Mouse (Mus musculus) stomach, embryonic 15.5 days (tissue): Measurements from ENCODE around the gene C5ar1. TPM values are rescaled to one million over a fixed set of nuclear protein-coding genes. Genes with fewer than 3 reads are reported as not detected.

Source experiments
- ATAC-seq: fragments of 200-750 bp; cut with Nextera tagmentation; 2 replicates; pipeline ENCODE4 v1.8.0; 2017; ENCODE audit warnings: low read depth, moderate number of reproducible peaks, moderate TSS enrichment; ENCODE audit not compliant: insufficient read depth, low FRiP score
- H3K27ac ChIP-seq: fragments of 300-500 bp; sonication (generic); 2 replicates; pipeline ENCODE4 v1.5.1; 2015; ENCODE audit warnings: mild to moderate bottlenecking, inconsistent platforms
- H3K27me3 ChIP-seq: fragments of 300-500 bp; sonication (generic); replicated peaks from 2 replicates; pipeline ENCODE4 v1.6.1; 2015; ENCODE audit warnings: inconsistent platforms
- H3K36me3 ChIP-seq: fragments of 300-500 bp; sonication (generic); 2 replicates; pipeline ENCODE4 v1.6.1; 2015; ENCODE audit warnings: inconsistent platforms
- H3K4me1 ChIP-seq: fragments of 300-500 bp; sonication (generic); 2 replicates; pipeline ENCODE4 v1.6.1; 2015; ENCODE audit warnings: inconsistent platforms
- H3K4me2 ChIP-seq: fragments of 300-500 bp; sonication (generic); 2 replicates; pipeline ENCODE4 v1.6.1; 2015; ENCODE audit warnings: mild to moderate bottlenecking, inconsistent platforms
- H3K4me3 ChIP-seq: fragments of 300-500 bp; sonication (generic); replicated peaks from 2 replicates; pipeline ENCODE4 v1.5.1; 2015; ENCODE audit warnings: inconsistent platforms
- H3K9ac ChIP-seq: fragments of 300-500 bp; sonication (generic); 2 replicates; pipeline ENCODE4 v1.6.1; 2015; ENCODE audit warnings: inconsistent platforms
- H3K9me3 ChIP-seq: fragments of 300-500 bp; sonication (generic); 2 replicates; pipeline ENCODE4 v1.6.1; 2016; ENCODE audit warnings: inconsistent platforms
- WGBS: fragments of 180-500 bp; shearing (Covaris S2); methylation state at CpG from one replicate; pipeline ENCODE4 v1.1.7; 2015; 5-methylcytosine and 5-hydroxymethylcytosine counted together
- polyA plus RNA-seq: library from polyadenylated mRNA; unstranded; fragments of >200 nt; fragmentation: Nextera tagmentation; extraction: Ambion mirVana; gene quantifications from 2 replicates; pipeline ENCODE4 v1.2.1, GENCODE M21; 2015

Gene C5ar1
- polyA plus RNA-seq, 1 experiment from 2014 or later = 4.1 TPM

DNA sequence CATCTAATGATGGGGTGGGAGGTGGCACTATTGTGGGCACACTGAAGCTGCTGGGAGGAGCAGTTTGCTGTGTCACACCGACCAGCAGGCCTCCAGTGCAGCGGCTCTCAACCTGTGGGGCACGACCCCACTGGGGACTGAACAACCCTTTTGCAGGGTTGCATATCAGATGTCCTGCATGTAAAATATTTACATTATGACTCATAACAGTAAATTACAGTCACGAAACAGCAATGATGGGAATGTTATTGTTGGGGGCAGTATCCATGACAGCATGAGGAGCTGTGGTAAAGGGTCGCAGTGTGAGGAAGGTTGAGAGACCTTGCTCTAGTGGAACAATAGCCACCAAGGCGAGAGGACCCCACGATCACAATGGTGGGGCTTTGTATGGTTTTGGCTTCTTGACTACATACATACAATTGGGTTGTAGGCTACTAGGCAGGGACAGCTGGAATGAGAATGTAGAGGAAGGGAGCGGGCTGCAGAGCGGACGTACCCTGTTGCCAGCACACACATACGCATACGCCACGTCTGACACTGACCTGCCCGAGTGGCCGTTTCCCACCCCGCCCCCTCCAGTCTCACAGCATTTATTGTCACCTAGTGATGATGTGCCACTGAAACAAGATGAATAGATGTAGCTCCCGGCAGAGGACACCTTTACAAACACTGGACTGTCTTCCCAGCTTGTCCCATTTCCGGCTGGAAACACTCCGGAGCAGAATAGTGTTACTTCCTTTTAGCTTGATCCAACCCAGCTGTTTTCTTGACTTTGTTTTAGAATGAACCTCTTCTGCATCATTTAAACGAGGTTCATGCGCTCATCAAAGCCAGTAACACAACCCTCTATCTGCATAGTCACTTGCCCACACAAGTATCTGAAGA is 50.3 kb downstream of the C5ar1 start:
- Histone ChIP-seq H3K9me3 (no peaks in the 10 kb centered on the region), H3K9ac (no peak overlapping the region), H3K4me1 (no peaks in the 10 kb centered on the region), H3K27me3 (no peaks in the 10 kb centered on the region), H3K36me3 (peaks cover 25% of the 10 kb centered on the region; the same call in 1 of the 2 replicates), H3K4me2 (no peak overlapping the region), H3K4me3 (no peak overlapping the region), H3K27ac (no peak overlapping the region; the same call in 1 of the 2 replicates)
- no peak for ATAC-seq
- 58% methylated on average over 21 of the region's 21 CpGs for WGBS

DNA sequence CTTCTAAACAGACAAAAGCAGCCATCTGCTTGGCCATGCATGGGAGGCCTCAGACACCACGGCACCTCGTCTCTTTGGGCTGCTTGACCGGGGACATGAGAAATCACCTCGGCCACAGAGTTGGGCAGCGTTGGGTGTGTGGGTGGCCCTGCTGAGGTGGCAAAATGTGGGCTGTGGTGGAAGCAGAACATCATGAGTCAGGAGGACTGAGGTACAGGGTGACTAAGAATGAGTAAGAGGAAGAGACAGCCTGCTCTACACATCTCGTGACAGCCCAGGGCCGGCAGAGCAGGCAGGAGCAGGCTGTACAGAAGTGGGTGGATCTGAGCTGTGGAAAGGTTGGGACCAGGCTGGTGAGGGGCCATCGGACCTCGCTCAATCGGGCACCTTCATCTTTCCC is 51.8 kb downstream of the C5ar1 start:
- no peaks in the 10 kb centered on the region for H3K27me3 ChIP-seq
- no peaks in the 10 kb centered on the region for H3K4me1 ChIP-seq
- no peak overlapping the region for H3K9ac ChIP-seq
- H3K4me2 ChIP-seq = no peak overlapping the region
- H3K27ac ChIP-seq = 0 out of 2 replicates have a peak overlapping the region, but pooled peaks have one; percentile 16
- H3K4me3 ChIP-seq = no peak overlapping the region
- H3K9me3 ChIP-seq = no peaks in the 10 kb centered on the region
- H3K36me3 ChIP-seq = peaks cover 21% of the 10 kb centered on the region; the same call in 1 of the 2 replicates
- WGBS = 83% methylated on average over 10 of the region's 10 CpGs
- no peak for ATAC-seq

DNA sequence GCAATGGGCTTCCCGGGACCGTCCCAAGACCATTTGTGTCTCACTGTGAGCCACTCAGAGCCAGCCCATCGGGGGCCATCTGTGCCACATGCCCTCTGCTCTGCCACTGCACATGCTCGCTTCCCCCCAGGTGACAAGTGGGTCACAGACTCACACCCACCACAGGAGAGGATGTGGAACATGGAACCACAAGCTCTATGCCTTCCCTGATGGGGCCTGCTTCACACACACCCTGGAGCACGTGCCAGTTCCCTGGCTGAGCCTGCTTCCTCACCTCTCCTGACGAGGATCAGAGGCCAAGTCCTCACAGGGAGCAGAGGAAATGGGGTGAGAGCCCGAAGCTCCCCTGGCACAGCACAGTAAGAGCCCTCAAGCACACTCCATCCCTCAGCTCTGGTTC is 52.3 kb downstream of the C5ar1 start:
- Histone ChIP-seq H3K9ac (no peak overlapping the region), H3K27me3 (no peaks in the 10 kb centered on the region), H3K9me3 (no peaks in the 10 kb centered on the region), H3K27ac (no peak overlapping the region), H3K36me3 (peaks cover 21% of the 10 kb centered on the region; the same call in 1 of the 2 replicates), H3K4me2 (no peak overlapping the region), H3K4me3 (no peak overlapping the region), H3K4me1 (no peaks in the 10 kb centered on the region)
- ATAC-seq = no peak
- WGBS = 83% methylated on average over 7 of the region's 7 CpGs

DNA sequence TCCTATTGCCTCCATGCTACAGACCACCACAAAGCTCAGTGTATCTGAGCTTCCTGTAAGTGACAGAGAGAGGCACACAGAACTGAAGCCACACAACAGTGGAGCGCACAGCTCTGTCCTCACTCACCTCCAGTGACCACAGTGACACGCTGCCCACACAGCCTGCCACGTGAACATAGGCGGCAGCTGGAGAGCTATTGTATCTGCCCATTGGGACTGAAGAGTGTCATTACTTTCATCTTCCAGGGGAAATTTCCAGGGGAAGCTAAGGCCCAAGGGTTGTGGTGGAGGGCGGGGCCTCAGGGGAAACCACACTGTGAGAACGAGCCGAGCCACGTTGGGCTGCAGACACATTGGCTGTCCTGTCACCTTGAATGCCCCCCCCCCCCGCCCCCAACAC is 54.5 kb downstream of the C5ar1 start:
- no peak overlapping the region for H3K4me2 ChIP-seq
- no peaks in the 10 kb centered on the region for H3K9me3 ChIP-seq
- H3K27ac ChIP-seq = peak overlapping the region; percentile 61; the same call in 1 of the 2 replicates
- H3K4me3 ChIP-seq = no peak overlapping the region
- H3K4me1 ChIP-seq = no peaks in the 10 kb centered on the region
- peaks cover 20% of the 10 kb centered on the region; the same call in 1 of the 2 replicates for H3K36me3 ChIP-seq
- no peak for ATAC-seq
- H3K9ac ChIP-seq = no peak overlapping the region
- no peaks in the 10 kb centered on the region for H3K27me3 ChIP-seq
- WGBS = 76% methylated on average over 9 of the region's 9 CpGs

DNA sequence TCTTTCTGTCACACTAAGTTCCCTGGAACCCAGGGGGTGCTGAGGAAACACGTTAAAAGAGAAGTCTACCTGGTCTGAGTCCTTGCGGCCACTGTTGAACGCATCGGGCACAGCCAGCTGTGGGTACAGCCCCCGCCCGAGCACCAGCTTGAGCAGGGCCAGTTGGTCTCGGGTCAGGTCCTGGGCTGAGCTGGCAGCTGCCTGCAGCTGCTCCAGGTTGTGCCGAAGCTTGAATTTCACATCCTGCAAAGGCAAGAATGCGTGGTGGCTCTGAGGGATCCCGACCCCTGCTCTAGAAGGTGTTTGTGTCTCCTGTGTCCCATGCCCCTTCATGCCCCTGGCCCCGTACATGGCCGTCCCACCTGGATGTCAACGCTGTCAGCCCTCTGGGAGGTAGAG is 55.8 kb downstream of the C5ar1 start:
- Histone ChIP-seq H3K4me1 (no peaks in the 10 kb centered on the region), H3K27me3 (no peaks in the 10 kb centered on the region), H3K4me3 (peak overlapping the region; percentile 13), H3K36me3 (peaks cover 18% of the 10 kb centered on the region; the same call in 1 of the 2 replicates), H3K9ac (no peak overlapping the region), H3K9me3 (no peaks in the 10 kb centered on the region), H3K4me2 (no peak overlapping the region; the same call in 1 of the 2 replicates), H3K27ac (0 out of 2 replicates have a peak overlapping the region, but pooled peaks have one; percentile 31)
- WGBS = 87% methylated on average over 13 of the region's 13 CpGs
- ATAC-seq = no peak

DNA sequence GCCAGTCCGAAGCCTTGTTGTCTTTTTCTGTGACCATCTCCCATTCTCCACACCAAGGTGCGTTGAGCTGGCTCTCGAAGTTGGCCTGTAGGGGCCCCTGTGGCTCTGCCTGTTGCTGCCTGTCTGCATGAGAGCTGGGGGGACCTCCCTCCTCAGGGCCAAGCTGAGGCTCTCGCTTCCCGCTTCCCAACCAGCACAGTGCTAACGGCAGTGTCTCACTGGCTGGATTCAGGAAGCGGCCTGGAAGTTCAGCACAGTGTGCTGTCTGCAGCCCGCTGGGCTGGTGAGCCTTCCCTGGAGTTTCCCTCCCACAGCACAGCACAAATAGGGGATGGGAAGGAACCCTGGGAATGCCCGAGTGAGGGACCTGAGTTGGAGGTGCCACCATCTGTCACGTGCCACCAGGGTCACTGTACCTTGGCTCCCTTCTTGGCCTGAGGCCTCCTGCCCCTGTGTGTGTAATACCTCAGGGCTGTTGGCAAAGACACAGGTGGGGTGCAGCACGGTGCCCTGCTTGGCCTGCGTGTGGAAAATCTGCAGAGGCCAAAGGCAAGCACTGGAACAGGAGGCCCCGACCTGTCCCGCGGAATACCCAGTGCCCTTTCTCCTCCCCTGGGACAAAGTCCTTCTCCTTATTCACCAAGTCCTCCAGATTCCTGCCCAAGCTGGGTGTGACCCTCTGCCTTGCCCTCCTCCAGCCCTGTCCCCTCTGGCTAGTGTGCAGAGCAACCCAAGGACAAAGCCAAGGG is 56.4 kb downstream of the C5ar1 start:
- WGBS = 77% methylated on average over 15 of the region's 15 CpGs
- peaks cover 22% of the 10 kb centered on the region; the same call in 1 of the 2 replicates for H3K36me3 ChIP-seq
- no peaks in the 10 kb centered on the region for H3K9me3 ChIP-seq
- H3K4me3 ChIP-seq = peak overlapping the region; percentile 13
- ATAC-seq = no peak
- no peaks in the 10 kb centered on the region for H3K27me3 ChIP-seq
- H3K27ac ChIP-seq = 0 out of 2 replicates have a peak overlapping the region, but pooled peaks have one; percentile 31
- H3K4me1 ChIP-seq = no peaks in the 10 kb centered on the region
- H3K4me2 ChIP-seq = peak overlapping the region; percentile 5; the same call in 1 of the 2 replicates
- no peak overlapping the region for H3K9ac ChIP-seq

DNA sequence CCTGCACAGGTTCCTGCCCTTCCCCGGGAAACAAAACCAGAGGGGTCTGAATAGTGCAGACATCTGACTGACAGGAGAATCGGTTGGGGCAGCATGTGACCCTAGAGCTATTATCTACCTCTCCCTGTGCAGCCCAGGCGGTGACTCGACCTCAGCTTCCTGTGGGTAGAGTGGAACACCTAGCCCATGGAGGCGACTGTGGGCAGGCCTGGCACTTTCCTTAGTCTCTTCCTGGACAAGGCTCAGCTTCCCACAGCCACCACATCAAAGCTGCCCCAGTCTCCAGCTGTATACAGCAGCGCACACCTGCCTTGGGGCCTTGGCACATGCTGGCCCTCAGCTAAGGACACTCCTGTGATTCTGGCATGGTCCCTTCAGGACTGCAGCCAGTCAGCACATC is 58.2 kb downstream of the C5ar1 start:
- Histone ChIP-seq H3K4me2 (no peak overlapping the region), H3K9me3 (no peaks in the 10 kb centered on the region), H3K27me3 (no peaks in the 10 kb centered on the region), H3K4me3 (no peak overlapping the region), H3K27ac (no peak overlapping the region), H3K9ac (no peak overlapping the region), H3K36me3 (peaks cover 26% of the 10 kb centered on the region), H3K4me1 (no peaks in the 10 kb centered on the region)
- WGBS = 84% methylated on average over 6 of the region's 6 CpGs
- ATAC-seq = no peak

DNA sequence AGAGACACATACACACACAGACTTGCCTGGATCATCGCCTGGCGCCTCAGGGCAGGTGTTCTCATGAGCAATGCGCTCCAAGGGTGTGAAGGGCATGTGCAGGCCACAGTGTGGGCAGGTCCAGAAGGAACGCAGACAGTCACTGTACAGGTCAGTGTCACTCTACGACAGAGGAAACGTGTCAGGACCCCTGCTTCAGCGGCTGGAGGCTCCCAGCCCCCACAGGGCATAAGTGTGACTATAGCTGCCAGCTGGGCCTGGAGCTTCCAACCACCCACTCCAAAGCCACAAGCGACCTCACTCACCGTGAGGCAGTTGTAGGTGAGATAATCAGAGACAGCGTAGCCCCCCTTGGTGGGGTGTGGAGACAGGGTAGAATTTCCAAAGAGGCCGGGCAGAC is 60.8 kb downstream of the C5ar1 start:
- no peaks in the 10 kb centered on the region for H3K27me3 ChIP-seq
- no peak overlapping the region for H3K4me3 ChIP-seq
- no peak overlapping the region for H3K4me2 ChIP-seq
- no peak overlapping the region for H3K9ac ChIP-seq
- ATAC-seq = no peak
- H3K4me1 ChIP-seq = no peaks in the 10 kb centered on the region
- H3K27ac ChIP-seq = no peak overlapping the region
- no peaks in the 10 kb centered on the region for H3K9me3 ChIP-seq
- WGBS = 83% methylated on average over 11 of the region's 11 CpGs
- H3K36me3 ChIP-seq = peaks cover 22% of the 10 kb centered on the region

DNA sequence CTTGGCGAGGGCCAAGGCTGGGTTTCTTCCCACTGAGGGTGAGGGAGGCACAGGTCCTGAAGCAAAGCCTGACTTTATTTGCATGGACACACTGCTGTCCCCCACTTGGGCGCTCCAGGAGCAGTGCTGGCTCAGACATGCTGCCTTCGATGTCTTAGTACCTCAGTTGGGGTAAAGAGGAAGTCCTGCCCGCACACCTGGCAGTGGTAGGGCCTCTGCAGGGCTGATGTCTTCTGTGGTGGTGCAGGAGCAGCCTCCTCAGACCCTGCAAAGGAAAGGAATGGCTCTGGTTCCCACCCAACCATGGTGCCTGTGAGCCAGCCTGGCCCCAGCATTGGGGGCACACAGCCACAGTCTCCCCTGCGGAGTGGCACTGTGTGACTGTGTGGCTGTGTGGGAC is 62.2 kb downstream of the C5ar1 start:
- peaks cover 18% of the 10 kb centered on the region for H3K36me3 ChIP-seq
- 64% methylated on average over 5 of the region's 5 CpGs for WGBS
- ATAC-seq = no peak

More for the DNA sequence above, 62.2 kb downstream of the C5ar1 start:
- Histone ChIP-seq H3K27ac (no peak overlapping the region), H3K4me2 (no peak overlapping the region), H3K27me3 (no peaks in the 10 kb centered on the region), H3K4me1 (no peaks in the 10 kb centered on the region), H3K9ac (no peak overlapping the region), H3K4me3 (no peak overlapping the region), H3K9me3 (no peaks in the 10 kb centered on the region)

Other genes starting within 250 kb of the C5ar1 start
- gene Bicra, start 211.6 kb downstream of the C5ar1 start, polyA plus RNA-seq = 5.8 and 7.2 TPM in 2 replicates
- 0.04 and 0.10 TPM in 2 replicates for gene Zfp541, start 197.7 kb downstream of the C5ar1 start, polyA plus RNA-seq
- gene Napa, start 161.1 kb downstream of the C5ar1 start, polyA plus RNA-seq = 175 and 176 TPM in 2 replicates
- gene Kptn, start 139.6 kb downstream of the C5ar1 start, polyA plus RNA-seq = 29.5 and 29.9 TPM in 2 replicates
- 0.30 and 0.35 TPM in 2 replicates for gene Slc8a2, start 129.7 kb downstream of the C5ar1 start, polyA plus RNA-seq
- 28.2 and 28.8 TPM in 2 replicates for gene Meis3, start 84.5 kb downstream of the C5ar1 start, polyA plus RNA-seq
- gene Dhx34, start 37.5 kb downstream of the C5ar1 start, polyA plus RNA-seq = 37.9 and 55.3 TPM in 2 replicates
- gene C5ar2, start 15.4 kb downstream of the C5ar1 start, polyA plus RNA-seq = 0.28 and 0.37 TPM in 2 replicates
- 20.5 and 21.1 TPM in 2 replicates for gene Inafm1, start 14.1 kb upstream of the C5ar1 start, polyA plus RNA-seq
- 26.7 and 27.0 TPM in 2 replicates for gene Ccdc9, start 27.3 kb upstream of the C5ar1 start, polyA plus RNA-seq
- 6.7 and 7.4 TPM in 2 replicates for gene Bbc3, start 48.9 kb upstream of the C5ar1 start, polyA plus RNA-seq
- 272 and 284 TPM in 2 replicates for gene Sae1, start 128.3 kb upstream of the C5ar1 start, polyA plus RNA-seq
- gene Zc3h4, start 141.4 kb upstream of the C5ar1 start, polyA plus RNA-seq = 16.8 and 17.4 TPM in 2 replicates
- 48.5 and 57.0 TPM in 2 replicates for gene Tmem160, start 193.2 kb upstream of the C5ar1 start, polyA plus RNA-seq
- 0.33 and 0.49 TPM in 2 replicates for gene Npas1, start 218.2 kb upstream of the C5ar1 start, polyA plus RNA-seq